Mouse (Mus musculus): ENCODE measurements around the gene Pdap1. TPM values are rescaled to one million over a fixed set of nuclear protein-coding genes. Genes with fewer than 3 reads are reported as not detected.
"Not testable (repeated sequence)": the region's sequence is repeated elsewhere in the genome, so short reads cannot be mapped to it uniquely, and the experiment has no call there.

Gene Pdap1
- polyA plus RNA-seq, 2 experiments: 91.5 to 114 TPM

DNA sequence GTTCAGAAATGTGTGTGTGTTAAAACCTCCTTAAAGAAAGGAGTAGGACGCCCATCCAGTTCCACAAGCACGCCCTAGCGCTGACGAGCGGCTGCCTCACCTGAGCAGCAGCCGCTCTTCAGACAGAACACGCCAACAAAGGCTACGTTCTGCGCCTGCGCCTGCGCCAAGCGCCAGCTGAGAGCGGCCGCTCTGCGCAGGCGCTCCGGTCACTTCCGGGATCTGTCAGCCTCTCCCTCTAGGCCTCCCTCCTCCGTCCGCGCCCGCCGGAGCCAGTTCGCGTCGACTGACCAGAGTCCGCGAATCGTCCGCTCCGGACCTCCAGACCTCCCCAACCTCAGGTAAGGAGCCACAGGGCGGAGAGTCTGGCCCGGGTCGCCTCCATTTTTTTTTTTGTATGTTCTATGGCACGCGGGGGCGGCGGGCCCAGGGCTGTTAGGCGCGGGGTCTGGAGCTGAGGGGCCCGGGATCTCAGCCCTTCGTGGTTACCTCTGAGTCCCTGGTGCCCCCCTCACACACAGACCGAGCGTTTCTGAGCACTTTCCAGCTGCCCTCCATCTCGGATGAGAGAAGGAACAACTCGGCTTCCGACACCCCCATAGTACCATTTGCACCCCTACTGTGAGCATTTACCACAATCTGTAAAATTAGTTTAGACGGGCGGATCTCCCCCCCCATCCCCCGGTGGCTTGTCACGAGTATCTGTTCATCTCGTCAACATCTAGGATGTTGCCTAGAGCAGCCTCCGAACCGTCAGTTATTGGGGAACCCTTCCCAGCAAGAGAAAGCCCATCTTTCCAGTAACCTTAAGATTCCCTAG lies 56.2 kb downstream of the Pdap1 start, which contains the start of the genes Arpc1a and Kpna7:
Gene Arpc1a, plus strand, starts transcription at position 199 of the 820 bp plus-strand sequence.
Gene Kpna7, minus strand, starts transcription at position 399 of the 820 bp plus-strand sequence.
- Histone ChIP-seq H3K36me3 (ENCODE audit: control insufficient read depth, insufficient read depth, low read length) (0 out of 2 replicates have a peak, but pooled peaks cover 11% of the 10 kb centered on the region), H3K4me1 (ENCODE audit: control insufficient read depth, insufficient read depth, low read length) (peaks cover 7% of the 10 kb centered on the region), H3K9me3 (ENCODE audit: control insufficient read depth, low read length) (no peaks in the 10 kb centered on the region), H3K27me3 (ENCODE audit: control insufficient read depth, insufficient read depth, low read length) (no peaks in the 10 kb centered on the region), H3K9ac (ENCODE audit: low read depth, low read length, severe bottlenecking) (peak within 1 kb of the TSS; percentile 88), H3K27ac (replicated peaks; ENCODE audit: low read depth, low read length) (peak within 1 kb of the TSS; percentile 77; the same call in 1 of the 2 replicates), H3K4me3 (replicated peaks; ENCODE audit: low read length) (peak within 1 kb of the TSS; percentile 93), H3K4me2 (replicated peaks; ENCODE audit: low read depth, low read length, severe bottlenecking) (peak within 1 kb of the TSS; percentile 75)
- ATAC-seq (ENCODE audit: low FRiP score, low read depth): peak; percentile 96
- under 1% methylated on average over 53 of the region's 54 CpGs for WGBS
- DNase-seq (ENCODE audit: low spot score): peak; percentile 96
- TF ChIP-seq POLR2A (IDR thresholded peaks at IDR 0.05; ENCODE audit: borderline replicate concordance, extremely low read depth, insufficient read depth, insufficient read length): peak; percentile 90; the same call in 1 of the 2 replicates

DNA sequence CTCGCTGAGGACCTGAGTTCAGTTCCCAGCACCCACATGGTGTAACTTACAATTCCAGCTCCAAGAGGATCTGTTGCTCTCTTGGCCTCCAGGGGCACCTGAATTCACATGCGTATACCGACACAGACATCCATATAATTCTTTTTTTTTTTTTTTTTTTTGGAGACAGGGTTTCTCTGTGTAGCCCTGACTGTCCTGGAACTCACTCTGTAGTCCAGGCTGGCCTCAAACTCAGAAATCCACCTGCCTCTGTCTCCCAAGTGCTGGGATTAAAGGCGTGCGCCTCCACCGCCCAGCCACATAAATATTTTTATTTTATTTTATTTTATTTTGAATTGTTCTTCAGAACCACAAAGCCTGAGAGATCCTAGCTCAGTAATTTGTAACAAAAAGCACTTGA lies 56.8 kb downstream of the Pdap1 start:
- peak; percentile 10; the same call in 1 of the 2 replicates for ATAC-seq (ENCODE audit: low FRiP score, low read depth)
- 53% methylated on average over 6 of the region's 6 CpGs for WGBS
- not testable (repeated sequence) for H3K27me3 ChIP-seq (ENCODE audit: control insufficient read depth, insufficient read depth, low read length); H3K36me3 ChIP-seq (ENCODE audit: control insufficient read depth, insufficient read depth, low read length); H3K9me3 ChIP-seq (ENCODE audit: control insufficient read depth, low read length); H3K4me1 ChIP-seq (ENCODE audit: control insufficient read depth, insufficient read depth, low read length); DNase-seq (ENCODE audit: low spot score)
- peak overlapping the region; percentile 77; the same call in 1 of the 2 replicates for H3K27ac ChIP-seq (replicated peaks; ENCODE audit: low read depth, low read length)
- H3K9ac ChIP-seq (ENCODE audit: low read depth, low read length, severe bottlenecking): peak overlapping the region; percentile 88
- H3K4me2 ChIP-seq (replicated peaks; ENCODE audit: low read depth, low read length, severe bottlenecking): peak overlapping the region; percentile 75
- H3K4me3 ChIP-seq (replicated peaks; ENCODE audit: low read length): peak overlapping the region; percentile 93

DNA sequence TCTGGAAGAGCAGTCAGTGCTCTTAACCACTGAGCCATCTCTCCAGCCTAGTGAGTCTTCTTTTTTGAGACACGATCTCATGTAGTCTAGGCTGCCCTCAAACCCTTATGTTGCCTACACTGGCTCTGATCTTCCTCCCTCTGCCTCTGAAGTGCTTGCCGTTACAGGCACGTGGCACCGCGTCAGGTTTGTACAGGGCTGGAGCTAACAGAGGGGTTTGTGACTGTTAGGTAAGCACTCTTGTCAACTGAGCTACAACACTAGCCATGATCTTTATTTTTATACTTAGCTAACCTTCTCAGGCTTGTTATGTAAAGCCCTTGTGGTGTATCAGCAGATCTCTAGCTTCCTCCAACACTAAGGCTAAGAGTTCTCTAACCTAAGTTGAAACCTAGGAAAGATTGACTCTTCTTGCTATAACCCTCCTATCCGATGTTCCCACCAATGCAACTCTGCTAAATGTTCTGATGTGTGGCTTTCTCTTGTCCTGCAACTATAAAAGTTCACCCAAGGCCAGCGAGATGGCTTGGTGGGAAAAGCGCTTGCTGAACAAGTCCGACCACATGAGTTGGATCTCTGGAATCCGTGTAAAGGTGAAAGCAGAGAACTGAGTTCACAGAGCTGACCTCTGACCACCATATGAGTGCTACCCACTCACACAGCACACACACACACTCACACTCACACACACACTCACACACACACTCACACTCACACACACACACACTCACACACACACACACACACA lies 58.0 kb downstream of the Pdap1 start:
- H3K4me2 ChIP-seq (replicated peaks; ENCODE audit: low read depth, low read length, severe bottlenecking): no peak overlapping the region
- no peak for TF ChIP-seq POLR2A (IDR thresholded peaks at IDR 0.05; ENCODE audit: borderline replicate concordance, extremely low read depth, insufficient read depth, insufficient read length)
- no peak for DNase-seq (ENCODE audit: low spot score)
- H3K36me3 ChIP-seq (ENCODE audit: control insufficient read depth, insufficient read depth, low read length): 0 out of 2 replicates have a peak, but pooled peaks cover 4% of the 10 kb centered on the region
- no peak overlapping the region for H3K4me3 ChIP-seq (replicated peaks; ENCODE audit: low read length)
- H3K9me3 ChIP-seq (ENCODE audit: control insufficient read depth, low read length): no peaks in the 10 kb centered on the region
- no peak for ATAC-seq (ENCODE audit: low FRiP score, low read depth)
- H3K27ac ChIP-seq (replicated peaks; ENCODE audit: low read depth, low read length): no peak overlapping the region
- WGBS: 90% methylated on average over 10 of the region's 10 CpGs
- no peaks in the 10 kb centered on the region for H3K27me3 ChIP-seq (ENCODE audit: control insufficient read depth, insufficient read depth, low read length)
- H3K4me1 ChIP-seq (ENCODE audit: control insufficient read depth, insufficient read depth, low read length): peaks cover 7% of the 10 kb centered on the region
- no peak overlapping the region for H3K9ac ChIP-seq (ENCODE audit: low read depth, low read length, severe bottlenecking)

Other genes starting within 250 kb of the Pdap1 start
- 28.3 and 33.7 TPM in 2 replicates for gene Smurf1, start 174.4 kb downstream of the Pdap1 start, polyA plus RNA-seq (2012; rRNA removed)
- gene Smurf1, start 174.4 kb downstream of the Pdap1 start, polyA plus RNA-seq (2014; fragmentation: Nextera tagmentation; extraction: Ambion mirVana): 24.7 and 25.8 TPM in 2 replicates
- not detected in 2 replicates for gene Gm4871, start 107.5 kb downstream of the Pdap1 start, polyA plus RNA-seq (2012; rRNA removed)
- not detected in 2 replicates for gene Gm4871, start 107.5 kb downstream of the Pdap1 start, polyA plus RNA-seq (2014; fragmentation: Nextera tagmentation; extraction: Ambion mirVana)
- not detected in 2 replicates for gene 1700018F24Rik, start 97.2 kb downstream of the Pdap1 start, polyA plus RNA-seq (2012; rRNA removed)
- not detected in 2 replicates for gene 1700018F24Rik, start 97.2 kb downstream of the Pdap1 start, polyA plus RNA-seq (2014; fragmentation: Nextera tagmentation; extraction: Ambion mirVana)
- gene Arpc1a, start 56.4 kb downstream of the Pdap1 start, polyA plus RNA-seq (2012; rRNA removed): 145 and 150 TPM in 2 replicates
- gene Arpc1a, start 56.4 kb downstream of the Pdap1 start, polyA plus RNA-seq (2014; fragmentation: Nextera tagmentation; extraction: Ambion mirVana): 142 and 147 TPM in 2 replicates
- gene Kpna7, start 56.2 kb downstream of the Pdap1 start, polyA plus RNA-seq (2012; rRNA removed): not detected in 2 replicates
- gene Kpna7, start 56.2 kb downstream of the Pdap1 start, polyA plus RNA-seq (2014; fragmentation: Nextera tagmentation; extraction: Ambion mirVana): not detected in 2 replicates
- 324 and 340 TPM in 2 replicates for gene Arpc1b, start 26.0 kb downstream of the Pdap1 start, polyA plus RNA-seq (2012; rRNA removed)
- gene Arpc1b, start 26.0 kb downstream of the Pdap1 start, polyA plus RNA-seq (2014; fragmentation: Nextera tagmentation; extraction: Ambion mirVana): 214 and 217 TPM in 2 replicates
- 116 and 147 TPM in 2 replicates for gene Bud31, start 124 bp upstream of the Pdap1 start, polyA plus RNA-seq (2012; rRNA removed)
- 191 and 197 TPM in 2 replicates for gene Bud31, start 124 bp upstream of the Pdap1 start, polyA plus RNA-seq (2014; fragmentation: Nextera tagmentation; extraction: Ambion mirVana)
- 16.0 and 16.8 TPM in 2 replicates for gene Ptcd1, start 26.9 kb upstream of the Pdap1 start, polyA plus RNA-seq (2012; rRNA removed)
- gene Ptcd1, start 26.9 kb upstream of the Pdap1 start, polyA plus RNA-seq (2014; fragmentation: Nextera tagmentation; extraction: Ambion mirVana): 15.9 and 16.4 TPM in 2 replicates
- 56.7 and 63.1 TPM in 2 replicates for gene Cpsf4, start 27.0 kb upstream of the Pdap1 start, polyA plus RNA-seq (2012; rRNA removed)
- 25.2 and 29.2 TPM in 2 replicates for gene Cpsf4, start 27.0 kb upstream of the Pdap1 start, polyA plus RNA-seq (2014; fragmentation: Nextera tagmentation; extraction: Ambion mirVana)
- 187 and 284 TPM in 2 replicates for gene Atp5j2, start 51.8 kb upstream of the Pdap1 start, polyA plus RNA-seq (2012; rRNA removed)
- 519 and 568 TPM in 2 replicates for gene Atp5j2, start 51.8 kb upstream of the Pdap1 start, polyA plus RNA-seq (2014; fragmentation: Nextera tagmentation; extraction: Ambion mirVana)
- 3.3 and 4.0 TPM in 2 replicates for gene Zkscan14, start 61.6 kb upstream of the Pdap1 start, polyA plus RNA-seq (2012; rRNA removed)
- gene Zkscan14, start 61.6 kb upstream of the Pdap1 start, polyA plus RNA-seq (2014; fragmentation: Nextera tagmentation; extraction: Ambion mirVana): 9.1 and 9.7 TPM in 2 replicates
- gene Zkscan5, start 64.3 kb upstream of the Pdap1 start, polyA plus RNA-seq (2012; rRNA removed): 8.5 and 9.2 TPM in 2 replicates
- 14.3 and 15.2 TPM in 2 replicates for gene Zkscan5, start 64.3 kb upstream of the Pdap1 start, polyA plus RNA-seq (2014; fragmentation: Nextera tagmentation; extraction: Ambion mirVana)
- 16.6 and 18.5 TPM in 2 replicates for gene Zfp655, start 91.5 kb upstream of the Pdap1 start, polyA plus RNA-seq (2012; rRNA removed)
- 36.8 and 38.1 TPM in 2 replicates for gene Zfp655, start 91.5 kb upstream of the Pdap1 start, polyA plus RNA-seq (2014; fragmentation: Nextera tagmentation; extraction: Ambion mirVana)
- gene Zscan25, start 140.3 kb upstream of the Pdap1 start, polyA plus RNA-seq (2012; rRNA removed): 18.0 and 18.2 TPM in 2 replicates
- 0.66 and 0.88 TPM in 2 replicates for gene Zscan25, start 140.3 kb upstream of the Pdap1 start, polyA plus RNA-seq (2014; fragmentation: Nextera tagmentation; extraction: Ambion mirVana)
- not detected in 2 replicates for gene Cyp3a57, start 205.0 kb upstream of the Pdap1 start, polyA plus RNA-seq (2012; rRNA removed)
- not detected in 2 replicates for gene Cyp3a57, start 205.0 kb upstream of the Pdap1 start, polyA plus RNA-seq (2014; fragmentation: Nextera tagmentation; extraction: Ambion mirVana)